Mouse (Mus musculus): ENCODE results near the gene Mki67.

GRCm38 (mm10) chr7:135648821-135649220 lies 67.3 kb downstream of the Mki67 start:
- TF ChIP-seq POLR2A (IDR thresholded peaks at IDR 0.05; ENCODE audit: low read depth, low read length) (no peak), CTCF (IDR thresholded peaks at IDR 0.05; ENCODE audit: extremely low read depth, insufficient read depth, insufficient read length, insufficient replicate concordance) (no peak)

Measured in spleen, adult 2 months (tissue).